Mouse (Mus musculus) neural tube, embryonic 11.5 days (tissue): ENCODE data around the gene Gm43518. TPM values are rescaled to one million over a fixed set of nuclear protein-coding genes. Genes with fewer than 3 reads are reported as not detected.
A peak's percentile ranks its signal among the peaks of the same experiment; 100 is the strongest.

Source experiments
- ATAC-seq: fragments of 200-750 bp; cut with Nextera tagmentation; 2 replicates; pipeline ENCODE4 v1.8.0; 2017; ENCODE audit warnings: moderate number of reproducible peaks, mild to moderate bottlenecking, moderate TSS enrichment, moderate library complexity; ENCODE audit not compliant: insufficient read depth, low FRiP score, low TSS enrichment
- DNase-seq: peaks from one replicate; pipeline ENCODE4 v3.0.0-alpha.2; 2015; ENCODE audit warnings: low spot score
- H3K27ac ChIP-seq: fragments of 300-500 bp; sonication (generic); 2 replicates; pipeline ENCODE4 v1.5.1; 2014; ENCODE audit warnings: low read depth, mild to moderate bottlenecking, low read length
- H3K27me3 ChIP-seq: fragments of 300-500 bp; sonication (generic); 2 replicates; pipeline ENCODE4 v1.6.1; 2014; ENCODE audit warnings: mild to moderate bottlenecking, low read length, mixed read lengths; ENCODE audit not compliant: control insufficient read depth, insufficient read depth
- H3K36me3 ChIP-seq: fragments of 300-500 bp; sonication (generic); 2 replicates; pipeline ENCODE4 v1.6.1; 2014; ENCODE audit warnings: mild to moderate bottlenecking, low read length, moderate library complexity, mixed read lengths; ENCODE audit not compliant: control insufficient read depth, insufficient read depth
- H3K4me1 ChIP-seq: fragments of 300-500 bp; sonication (generic); 2 replicates; pipeline ENCODE4 v1.6.1; 2014; ENCODE audit warnings: low read length, mixed read lengths; ENCODE audit not compliant: control insufficient read depth, insufficient read depth
- H3K4me2 ChIP-seq: fragments of 300-500 bp; sonication (generic); 2 replicates; pipeline ENCODE4 v1.6.1; 2014; ENCODE audit warnings: low read depth, mild to moderate bottlenecking, moderate library complexity
- H3K4me3 ChIP-seq: fragments of 300-500 bp; sonication (generic); 2 replicates; pipeline ENCODE4 v1.5.1; 2014; ENCODE audit warnings: low read depth, low read length
- H3K9ac ChIP-seq: fragments of 300-500 bp; sonication (generic); 2 replicates; pipeline ENCODE4 v1.6.1; 2014; ENCODE audit warnings: mild to moderate bottlenecking, low read length
- H3K9me3 ChIP-seq: fragments of 300-500 bp; sonication (generic); 2 replicates; pipeline ENCODE4 v1.6.1; 2016; ENCODE audit warnings: low read length; ENCODE audit not compliant: control insufficient read depth
- WGBS: fragments of 180-500 bp; shearing (Covaris S2); extraction: QIAGEN DNeasy Blood & Tissue Kit; methylation state at CpG from one replicate; pipeline ENCODE4 v1.1.7; 2014; 5-methylcytosine and 5-hydroxymethylcytosine counted together
- polyA plus RNA-seq: library from polyadenylated mRNA; unstranded; fragments of >200 nt; fragmentation: Nextera tagmentation; extraction: Ambion mirVana; gene quantifications from 2 replicates; pipeline ENCODE4 v1.2.1, GENCODE M21; 2014

Gene Gm43518
- polyA plus RNA-seq, 1 experiment from 2014 or later, result not detected

GRCm38 (mm10) chr5:123891669-123892068 lies 35.5 kb upstream of the Gm43518 start:
- no peaks in the 10 kb centered on the region for H3K36me3 ChIP-seq
- ATAC-seq (no peak), DNase-seq (peak; percentile 44)
- H3K4me1 ChIP-seq, result no peaks in the 10 kb centered on the region
- H3K9ac ChIP-seq, result no peak overlapping the region
- no peaks in the 10 kb centered on the region for H3K9me3 ChIP-seq
- H3K27me3 ChIP-seq, result no peaks in the 10 kb centered on the region
- H3K4me2 ChIP-seq, result no peak overlapping the region
- H3K27ac ChIP-seq, result no peak overlapping the region
- H3K4me3 ChIP-seq, result no peak overlapping the region
- 54% methylated on average over 6 of the region's 6 CpGs for WGBS

- Histone ChIP-seq H3K9ac (no peak overlapping the region), H3K4me3 (no peak overlapping the region), H3K9me3 (no peaks in the 10 kb centered on the region), H3K4me1 (no peaks in the 10 kb centered on the region), H3K4me2 (no peak overlapping the region), H3K36me3 (no peaks in the 10 kb centered on the region), H3K27me3 (no peaks in the 10 kb centered on the region), H3K27ac (no peak overlapping the region)
- DNase-seq, result no peak
- ATAC-seq, result no peak
- 94% methylated on average over 5 of the region's 5 CpGs for WGBS
These were observed 33.7 kb upstream of the Gm43518 start for GRCm38 (mm10) chr5:123893520-123893919.

DNA sequence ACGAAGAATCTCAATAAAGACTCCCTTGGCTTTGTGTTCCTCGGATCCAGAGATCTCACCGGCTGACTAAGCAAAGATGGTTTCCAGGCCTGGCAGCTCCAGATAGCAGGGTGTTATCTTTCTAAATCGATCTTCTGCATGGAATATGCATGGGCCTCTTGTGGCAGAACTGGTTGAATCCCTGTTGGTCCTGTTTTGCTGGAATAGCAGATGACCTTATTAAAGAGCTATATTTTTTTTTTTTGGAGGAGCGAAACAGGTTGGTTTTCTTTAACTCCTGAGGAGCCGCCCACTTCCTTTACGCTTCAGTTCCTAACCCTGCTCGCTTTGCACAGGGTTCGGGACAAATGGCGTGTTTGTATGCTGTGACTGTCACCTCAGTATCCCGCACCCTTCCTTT lies 30.8 kb upstream of the Gm43518 start:
- H3K27me3 ChIP-seq, result no peaks in the 10 kb centered on the region
- H3K4me2 ChIP-seq, result no peak overlapping the region
- no peaks in the 10 kb centered on the region for H3K9me3 ChIP-seq
- no peaks in the 10 kb centered on the region for H3K36me3 ChIP-seq
- H3K27ac ChIP-seq, result no peak overlapping the region
- no peaks in the 10 kb centered on the region for H3K4me1 ChIP-seq
- 89% methylated on average over 11 of the region's 11 CpGs for WGBS
- no peak overlapping the region for H3K9ac ChIP-seq
- H3K4me3 ChIP-seq, result no peak overlapping the region
- no peak for DNase-seq
- no peak for ATAC-seq

DNA sequence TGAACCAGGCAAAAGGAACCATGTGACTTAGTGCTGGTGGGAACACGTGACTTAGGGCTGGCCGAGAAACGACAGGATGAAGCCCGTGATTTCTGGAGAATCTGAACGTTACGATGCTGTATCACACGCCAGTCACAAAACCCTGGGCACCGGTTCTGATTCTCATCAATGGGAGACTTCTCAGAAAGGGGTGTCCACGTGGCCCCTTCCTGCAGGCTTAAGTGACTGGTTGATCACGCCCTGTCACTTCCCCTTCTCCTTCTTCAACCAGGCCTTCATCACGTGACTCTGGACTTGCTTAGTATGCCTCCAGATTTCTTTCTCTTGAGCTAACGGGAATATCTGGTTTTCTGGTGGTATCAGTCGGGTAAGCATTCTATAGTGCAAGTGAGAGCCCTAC lies 29.9 kb upstream of the Gm43518 start:
- Histone ChIP-seq H3K4me3 (no peak overlapping the region), H3K9ac (no peak overlapping the region), H3K36me3 (no peaks in the 10 kb centered on the region), H3K4me1 (no peaks in the 10 kb centered on the region), H3K27ac (no peak overlapping the region), H3K9me3 (no peaks in the 10 kb centered on the region), H3K4me2 (no peak overlapping the region), H3K27me3 (no peaks in the 10 kb centered on the region)
- ATAC-seq, result no peak
- WGBS, result 86% methylated on average over 13 of the region's 13 CpGs
- DNase-seq, result no peak

DNA sequence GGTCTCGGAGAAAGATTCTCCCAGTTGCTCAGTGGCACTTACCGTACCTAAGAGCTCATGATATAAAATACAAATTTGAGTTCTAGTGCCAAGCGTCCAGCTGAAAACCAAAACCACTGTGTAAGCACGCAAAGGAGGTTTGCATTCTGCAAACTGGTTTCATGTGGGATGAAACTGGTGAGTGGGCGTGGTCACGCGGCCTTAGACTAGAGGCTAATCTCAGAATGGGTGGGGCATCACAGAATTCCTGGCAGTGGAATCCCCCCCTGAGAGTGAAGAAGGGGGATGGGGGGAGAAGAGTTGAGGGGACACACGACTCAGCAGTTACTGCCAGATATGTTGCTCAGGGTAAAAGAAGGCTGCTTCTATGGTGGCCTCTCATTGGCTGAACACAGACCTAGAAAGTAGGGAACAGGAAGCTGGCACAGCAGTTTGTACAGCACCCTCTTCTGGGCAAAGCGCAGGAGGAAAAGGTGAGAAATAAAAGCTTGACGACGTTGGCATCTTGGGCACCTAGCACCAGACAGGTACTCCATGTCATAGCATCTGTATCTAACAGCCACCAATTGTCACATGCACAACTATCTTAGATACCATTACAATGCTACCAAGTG lies 23.1 kb upstream of the Gm43518 start:
- no peak overlapping the region for H3K27ac ChIP-seq
- no peak overlapping the region for H3K4me2 ChIP-seq
- no peak for DNase-seq
- no peaks in the 10 kb centered on the region for H3K27me3 ChIP-seq
- no peaks in the 10 kb centered on the region for H3K9me3 ChIP-seq
- peaks cover 8% of the 10 kb centered on the region for H3K4me1 ChIP-seq
- H3K36me3 ChIP-seq, result no peaks in the 10 kb centered on the region; the same call in 1 of the 2 replicates
- WGBS, result 76% methylated on average over 11 of the region's 11 CpGs
- ATAC-seq, result no peak
- H3K9ac ChIP-seq, result no peak overlapping the region
- H3K4me3 ChIP-seq, result no peak overlapping the region

GRCm38 (mm10) chr5:123906146-123906975 lies 20.9 kb upstream of the Gm43518 start:
- no peaks in the 10 kb centered on the region for H3K27me3 ChIP-seq
- DNase-seq, result no peak
- H3K36me3 ChIP-seq, result no peaks in the 10 kb centered on the region; the same call in 1 of the 2 replicates
- H3K4me3 ChIP-seq, result no peak overlapping the region
- H3K4me1 ChIP-seq, result peaks cover 8% of the 10 kb centered on the region
- no peak overlapping the region for H3K27ac ChIP-seq
- H3K4me2 ChIP-seq, result 0 out of 2 replicates have a peak overlapping the region, but pooled peaks have one; percentile 26
- H3K9ac ChIP-seq, result no peak overlapping the region; the same call in 1 of the 2 replicates
- ATAC-seq, result no peak
- 73% methylated on average over 17 of the region's 17 CpGs for WGBS
- H3K9me3 ChIP-seq, result no peaks in the 10 kb centered on the region

- Histone ChIP-seq H3K27me3 (no peaks in the 10 kb centered on the region), H3K27ac (peak within 1 kb of the TSS; percentile 73), H3K4me3 (peak within 1 kb of the TSS; percentile 95), H3K9me3 (no peaks in the 10 kb centered on the region), H3K4me1 (peaks cover 8% of the 10 kb centered on the region), H3K36me3 (no peaks in the 10 kb centered on the region; the same call in 1 of the 2 replicates), H3K4me2 (peak within 1 kb of the TSS; percentile 75), H3K9ac (peak within 1 kb of the TSS; percentile 98)
- under 1% methylated on average over 55 of the region's 61 CpGs for WGBS
- peak; percentile 100 for DNase-seq
- peak; percentile 97 for ATAC-seq
These were observed 20.1 kb upstream of the Gm43518 start, which contains the start of gene Denr for GRCm38 (mm10) chr5:123906976-123907630. Gene Denr (plus strand): TSS chr5:123907175.

- peak overlapping the region; percentile 95 for H3K4me3 ChIP-seq
- peaks cover 8% of the 10 kb centered on the region for H3K4me1 ChIP-seq
- H3K9me3 ChIP-seq, result no peaks in the 10 kb centered on the region
- peak overlapping the region; percentile 98 for H3K9ac ChIP-seq
- H3K27me3 ChIP-seq, result no peaks in the 10 kb centered on the region
- no peak for ATAC-seq
- H3K27ac ChIP-seq, result peak overlapping the region; percentile 73
- WGBS, result 5% methylated on average over 10 of the region's 10 CpGs
- H3K4me2 ChIP-seq, result peak overlapping the region; percentile 75
- DNase-seq, result no peak
- H3K36me3 ChIP-seq, result no peaks in the 10 kb centered on the region; the same call in 1 of the 2 replicates
These were observed 19.6 kb upstream of the Gm43518 start for GRCm38 (mm10) chr5:123907631-123907977.
